Mouse (Mus musculus) erythroblast, embryonic 14.5 days (primary cell): ENCODE results near the gene Shf.

Experiments used
- GATA1 ChIP-seq: IDR thresholded peaks from 2 replicates; pipeline ENCODE4 v1.6.1; 2012; ENCODE audit warnings: low read length, inconsistent platforms, mixed read lengths
- TAL1 ChIP-seq: IDR thresholded peaks from 3 replicates; pipeline ENCODE4 v1.6.1; 2012; ENCODE audit warnings: low read length, inconsistent platforms, mixed read lengths

- TF ChIP-seq TAL1: no peak
- no peak for TF ChIP-seq GATA1
Measured at GRCm38 (mm10) chr2:122377215-122377674, 8.3 kb upstream of the Shf start.
